Mouse (Mus musculus) embryonic facial prominence, embryonic 15.5 days (tissue): ENCODE data around the gene Hs3st6. TPM values are rescaled to one million over a fixed set of nuclear protein-coding genes. Genes with fewer than 3 reads are reported as not detected.
"Not testable (repeated sequence)": the region's sequence is repeated elsewhere in the genome, so short reads cannot be mapped to it uniquely, and the experiment has no call there.

Experiments
- ATAC-seq: fragments of 200-750 bp; cut with Nextera tagmentation; 2 replicates; pipeline ENCODE4 v1.8.0; 2017; ENCODE audit warnings: low read depth, moderate TSS enrichment; ENCODE audit not compliant: insufficient number of reproducible peaks, low FRiP score, low TSS enrichment
- H3K27ac ChIP-seq: fragments of 300-500 bp; sonication (generic); replicated peaks from 2 replicates; pipeline ENCODE4 v1.5.1; 2015; ENCODE audit warnings: mild to moderate bottlenecking, inconsistent platforms
- H3K27me3 ChIP-seq: fragments of 300-500 bp; sonication (generic); 2 replicates; pipeline ENCODE4 v1.6.1; 2015; ENCODE audit warnings: inconsistent platforms
- H3K36me3 ChIP-seq: fragments of 300-500 bp; sonication (generic); 2 replicates; pipeline ENCODE4 v1.6.1; 2015; ENCODE audit warnings: mild to moderate bottlenecking, inconsistent platforms
- H3K4me1 ChIP-seq: fragments of 300-500 bp; sonication (generic); 2 replicates; pipeline ENCODE4 v1.6.1; 2015; ENCODE audit warnings: inconsistent platforms
- H3K4me2 ChIP-seq: fragments of 300-500 bp; sonication (generic); replicated peaks from 2 replicates; pipeline ENCODE4 v1.6.1; 2015; ENCODE audit warnings: mild to moderate bottlenecking, inconsistent platforms
- H3K4me3 ChIP-seq: fragments of 300-500 bp; sonication (generic); replicated peaks from 2 replicates; pipeline ENCODE4 v1.5.1; 2015; ENCODE audit warnings: mild to moderate bottlenecking, inconsistent platforms
- H3K9ac ChIP-seq: fragments of 300-500 bp; sonication (generic); 2 replicates; pipeline ENCODE4 v1.6.1; 2015; ENCODE audit warnings: inconsistent platforms
- H3K9me3 ChIP-seq: fragments of 300-500 bp; sonication (generic); replicated peaks from 2 replicates; pipeline ENCODE4 v1.6.1; 2016; ENCODE audit warnings: inconsistent platforms
- WGBS: fragments of 180-500 bp; shearing (Covaris S2); methylation state at CpG from one replicate; pipeline ENCODE4 v1.1.7; 2015; 5-methylcytosine and 5-hydroxymethylcytosine counted together
- polyA plus RNA-seq: library from polyadenylated mRNA; unstranded; fragments of >200 nt; fragmentation: Nextera tagmentation; extraction: Ambion mirVana; gene quantifications from 2 replicates; pipeline ENCODE4 v1.2.1, GENCODE M21; 2015

Hs3st6 gene
- polyA plus RNA-seq, 1 experiment from 2014 or later: 26.4 TPM

DNA sequence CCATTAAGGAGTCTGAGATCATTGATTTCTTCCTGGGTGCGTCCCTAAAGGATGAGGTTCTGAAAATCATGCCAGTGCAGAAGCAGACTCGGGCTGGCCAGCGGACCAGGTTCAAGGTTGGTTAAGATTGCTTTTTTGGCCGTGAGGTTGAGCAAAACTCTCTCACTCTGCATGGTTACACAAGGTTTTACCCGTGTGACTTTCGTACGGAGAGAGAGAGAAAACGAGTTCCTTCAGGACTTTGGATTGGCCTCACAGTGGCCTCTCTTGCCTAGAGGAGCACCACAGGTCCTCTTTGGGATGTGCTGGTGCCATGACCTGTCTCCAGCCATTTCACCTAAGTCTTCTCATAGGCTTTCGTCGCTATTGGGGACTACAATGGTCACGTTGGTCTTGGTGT is 32.2 kb upstream of the Hs3st6 start:
- ATAC-seq, H3K27me3 ChIP-seq, H3K9me3 ChIP-seq: not testable (repeated sequence)
- peak overlapping the region; percentile 93 for H3K4me3 ChIP-seq
- H3K27ac ChIP-seq: peak overlapping the region; percentile 89; the same call in 1 of the 2 replicates
- H3K36me3 ChIP-seq: peaks cover 29% of the 10 kb centered on the region
- WGBS: 0% methylated on average over 11 of the region's 11 CpGs
- H3K9ac ChIP-seq: peak overlapping the region; percentile 78
- peak overlapping the region; percentile 68 for H3K4me2 ChIP-seq
- H3K4me1 ChIP-seq: peaks cover 32% of the 10 kb centered on the region

DNA sequence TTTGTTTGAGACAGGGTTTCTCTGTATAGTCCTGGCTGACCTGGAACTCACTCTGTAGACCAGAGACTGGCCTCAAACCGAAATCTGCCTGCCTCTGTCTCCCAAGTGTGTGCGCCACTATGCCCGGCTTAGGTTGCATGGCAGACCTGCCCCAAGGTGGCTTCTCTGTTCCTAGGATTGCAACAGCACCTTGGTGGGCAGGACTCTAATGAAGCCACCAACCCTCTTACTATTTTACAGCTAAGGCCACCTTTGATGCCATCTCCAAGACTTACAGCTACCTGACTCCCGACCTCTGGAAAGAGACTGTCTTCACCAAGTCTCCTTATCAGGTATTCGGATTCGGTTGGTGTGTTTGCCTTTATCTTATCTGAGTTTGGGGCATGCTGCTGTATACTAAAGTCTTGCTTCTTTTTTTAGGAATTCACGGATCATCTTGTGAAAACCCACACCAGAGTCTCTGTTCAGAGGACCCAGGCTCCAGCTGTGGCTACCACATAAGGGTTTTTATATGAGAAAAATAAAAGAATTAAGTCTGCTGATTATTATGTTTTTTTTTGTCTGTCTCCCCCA is 31.3 kb upstream of the Hs3st6 start:
- WGBS: 67% methylated on average over 7 of the region's 7 CpGs
- H3K9me3 ChIP-seq, ATAC-seq, H3K27me3 ChIP-seq, H3K27ac ChIP-seq: not testable (repeated sequence)
- Histone ChIP-seq H3K4me3 (peak overlapping the region; percentile 93), H3K4me2 (peak overlapping the region; percentile 68), H3K36me3 (peaks cover 24% of the 10 kb centered on the region), H3K4me1 (peaks cover 32% of the 10 kb centered on the region), H3K9ac (peak overlapping the region; percentile 22; the same call in 1 of the 2 replicates)

DNA sequence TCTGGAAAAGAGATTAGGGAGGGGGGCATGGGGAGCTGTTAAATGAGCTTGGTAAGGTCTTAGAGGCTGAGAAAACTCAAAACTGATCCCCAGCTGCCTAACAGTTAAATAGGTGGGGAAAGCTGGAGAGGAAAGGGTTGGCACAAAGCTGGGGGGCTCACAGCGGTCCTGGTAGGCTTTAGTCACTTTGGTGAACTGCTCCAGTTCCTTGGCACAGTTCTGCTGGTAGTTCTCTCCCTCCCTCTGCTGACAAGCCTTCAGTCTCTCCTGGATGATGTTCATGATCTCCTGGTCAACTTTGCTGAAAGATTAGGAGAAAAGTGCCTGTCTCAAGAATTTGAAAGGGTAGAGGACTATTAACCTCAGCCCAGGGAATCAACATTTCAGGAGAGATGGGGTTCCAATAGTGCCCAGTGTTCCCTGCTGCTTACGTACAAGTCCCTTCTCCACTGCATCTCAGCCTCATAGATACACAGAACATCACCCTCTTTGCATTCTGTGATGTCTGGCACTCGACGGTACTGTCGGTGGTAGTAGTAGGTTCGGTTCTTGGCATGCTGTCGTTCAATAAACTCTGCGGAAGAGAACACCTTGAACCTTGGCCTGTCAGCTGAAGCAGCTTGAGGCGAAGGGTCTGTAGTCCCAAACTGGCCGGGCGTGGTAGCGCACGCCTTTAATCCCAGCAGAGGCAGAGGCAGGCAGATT is 30.4 kb upstream of the Hs3st6 start:
- Histone ChIP-seq H3K36me3 (peaks cover 22% of the 10 kb centered on the region), H3K9me3 (no peaks in the 10 kb centered on the region), H3K27me3 (no peaks in the 10 kb centered on the region), H3K4me3 (peak overlapping the region; percentile 93; the same call in 1 of the 2 replicates), H3K4me1 (peaks cover 32% of the 10 kb centered on the region), H3K27ac (0 out of 2 replicates have a peak overlapping the region, but pooled peaks have one; percentile 29), H3K9ac (0 out of 2 replicates have a peak overlapping the region, but pooled peaks have one; percentile 3), H3K4me2 (peak overlapping the region; percentile 62)
- 29% methylated on average over 13 of the region's 13 CpGs for WGBS
- no peak for ATAC-seq

DNA sequence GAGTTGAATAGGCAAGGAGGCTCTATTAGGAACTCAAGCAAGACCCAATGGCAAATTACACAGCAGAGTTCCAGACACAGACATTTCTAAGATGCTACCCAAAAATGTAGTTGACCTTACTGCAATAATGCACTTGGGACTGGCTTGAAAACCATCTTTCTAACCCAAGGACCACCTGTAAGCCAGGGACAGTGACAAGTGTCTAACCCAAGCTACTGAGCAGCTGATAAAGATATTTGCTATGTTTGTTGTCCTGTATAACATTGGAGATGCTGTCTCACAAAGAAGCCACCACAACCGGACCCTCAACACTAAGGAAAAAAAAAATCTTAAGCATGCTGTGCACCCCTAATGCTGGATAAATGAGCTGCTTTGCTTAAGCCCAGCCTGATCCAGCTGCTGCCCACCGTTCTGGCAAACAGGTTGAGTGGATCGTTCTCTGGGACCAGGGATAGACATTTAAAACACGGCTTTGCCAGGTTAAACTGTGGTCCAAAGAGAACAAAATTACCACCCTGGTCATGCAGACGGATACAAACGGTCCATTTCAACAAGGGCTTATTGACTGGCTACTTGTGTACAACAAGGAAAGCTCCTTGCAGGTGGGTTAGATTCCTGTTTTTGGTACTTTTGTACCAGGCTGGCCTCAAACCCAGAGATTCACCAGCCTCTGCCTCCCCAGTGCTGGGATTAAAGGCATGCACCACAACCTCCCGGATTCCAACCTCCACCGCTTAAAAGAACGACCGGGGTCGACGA is 29.5 kb upstream of the Hs3st6 start:
- H3K4me3 ChIP-seq: peak overlapping the region; percentile 93
- H3K36me3 ChIP-seq: peaks cover 15% of the 10 kb centered on the region
- no peaks in the 10 kb centered on the region for H3K9me3 ChIP-seq
- peak overlapping the region; percentile 92 for H3K9ac ChIP-seq
- H3K4me2 ChIP-seq: peak overlapping the region; percentile 62
- peak overlapping the region; percentile 86 for H3K27ac ChIP-seq
- peaks cover 32% of the 10 kb centered on the region for H3K4me1 ChIP-seq
- no peaks in the 10 kb centered on the region for H3K27me3 ChIP-seq
- ATAC-seq: no peak
- WGBS: 1% methylated on average over 12 of the region's 12 CpGs

DNA sequence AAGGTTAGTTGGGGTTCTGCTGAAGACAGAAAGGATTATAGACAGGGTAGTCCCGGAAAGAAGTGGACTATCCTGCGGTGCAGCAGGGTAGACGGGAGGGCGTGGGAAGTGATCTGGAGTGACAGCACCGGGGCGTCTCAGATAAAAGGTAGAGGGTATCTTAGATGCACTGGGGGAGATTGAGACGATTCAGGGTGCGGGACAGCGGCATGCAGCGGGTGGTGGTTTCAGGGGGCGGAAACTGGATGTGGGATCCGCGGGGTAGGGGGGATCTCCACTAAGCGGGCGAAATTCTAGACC is 29.0 kb upstream of the Hs3st6 start:
- no peaks in the 10 kb centered on the region for H3K27me3 ChIP-seq
- peak overlapping the region; percentile 62 for H3K4me2 ChIP-seq
- 0 out of 2 replicates have a peak, but pooled peaks have one; percentile 1 for ATAC-seq
- H3K9me3 ChIP-seq: no peaks in the 10 kb centered on the region
- H3K9ac ChIP-seq: peak overlapping the region; percentile 92
- peak overlapping the region; percentile 93 for H3K4me3 ChIP-seq
- H3K27ac ChIP-seq: peak overlapping the region; percentile 86
- under 1% methylated on average over 15 of the region's 15 CpGs for WGBS
- H3K4me1 ChIP-seq: peaks cover 28% of the 10 kb centered on the region
- H3K36me3 ChIP-seq: peaks cover 15% of the 10 kb centered on the region

DNA sequence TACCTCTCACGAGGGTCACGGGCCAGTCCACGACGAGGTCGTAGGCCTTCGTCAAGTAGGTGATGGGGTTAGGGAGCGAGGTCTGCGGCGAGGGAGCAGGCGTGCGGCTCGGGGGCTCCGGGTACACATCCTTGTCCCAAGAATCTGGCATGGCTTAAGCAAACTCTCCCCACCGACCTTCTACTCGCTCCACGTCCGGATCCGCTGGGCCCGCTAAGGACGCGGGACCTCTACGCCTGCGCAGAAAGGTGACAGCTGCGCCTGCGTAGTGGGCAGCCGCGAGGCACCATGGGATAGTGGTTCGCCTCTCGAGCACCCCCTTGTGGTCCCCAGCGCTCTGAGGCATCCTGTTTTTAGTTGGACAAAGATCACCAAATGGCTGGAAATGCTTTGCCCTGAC is 28.6 kb upstream of the Hs3st6 start, which contains the start of gene Ndufb10:
TSS of gene Ndufb10 (minus strand) at position 295 of the 400 bp plus-strand sequence.
- ATAC-seq: peak; percentile 69
- Histone ChIP-seq H3K9ac (peak within 1 kb of the TSS; percentile 92), H3K4me1 (peaks cover 26% of the 10 kb centered on the region), H3K4me2 (peak within 1 kb of the TSS; percentile 62), H3K36me3 (peaks cover 15% of the 10 kb centered on the region), H3K4me3 (peak within 1 kb of the TSS; percentile 93), H3K27ac (peak within 1 kb of the TSS; percentile 86), H3K9me3 (no peaks in the 10 kb centered on the region), H3K27me3 (no peaks in the 10 kb centered on the region)
- WGBS: under 1% methylated on average over 30 of the region's 30 CpGs

DNA sequence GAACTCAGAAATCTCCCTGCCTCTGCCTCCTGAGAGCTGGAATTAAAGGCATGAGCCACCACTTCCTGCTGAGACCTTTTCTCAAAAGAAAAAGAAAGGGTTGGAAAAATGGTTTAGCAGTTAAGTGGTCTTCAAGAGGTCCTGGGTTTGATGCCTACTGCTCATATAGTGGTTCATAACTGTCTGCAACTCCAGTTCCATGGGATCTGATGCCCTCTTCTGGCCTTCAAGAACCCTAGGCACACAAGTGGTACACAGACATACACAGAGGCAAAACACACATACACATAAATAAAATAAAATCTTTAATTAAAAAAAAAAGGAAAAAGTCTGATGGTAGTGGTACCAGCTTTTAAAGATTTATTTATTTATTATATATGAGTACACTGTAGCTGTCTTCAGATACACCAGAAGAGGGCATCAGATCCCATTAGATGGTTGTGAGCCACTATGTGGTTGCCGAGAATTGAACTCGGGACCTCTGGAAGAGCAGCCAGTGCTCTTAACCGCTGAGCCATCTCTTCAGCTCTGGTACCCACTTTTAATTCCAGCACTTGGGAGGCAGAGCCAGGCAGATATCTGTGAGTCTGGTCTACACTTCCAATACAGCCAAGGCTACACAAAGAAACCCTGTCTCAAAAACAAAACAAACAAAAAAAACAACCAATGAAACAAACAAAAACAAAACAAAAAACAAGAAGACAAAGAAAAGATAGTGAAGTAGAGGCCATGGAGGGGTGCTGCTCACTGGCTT is 27.0 kb upstream of the Hs3st6 start:
- Histone ChIP-seq H3K4me3 (no peak overlapping the region), H3K4me2 (no peak overlapping the region), H3K9ac (no peak overlapping the region), H3K27me3 (no peaks in the 10 kb centered on the region), H3K4me1 (peaks cover 26% of the 10 kb centered on the region), H3K36me3 (peaks cover 15% of the 10 kb centered on the region), H3K27ac (no peak overlapping the region), H3K9me3 (no peaks in the 10 kb centered on the region)
- ATAC-seq: no peak
- 63% methylated on average over 3 of the region's 3 CpGs for WGBS

DNA sequence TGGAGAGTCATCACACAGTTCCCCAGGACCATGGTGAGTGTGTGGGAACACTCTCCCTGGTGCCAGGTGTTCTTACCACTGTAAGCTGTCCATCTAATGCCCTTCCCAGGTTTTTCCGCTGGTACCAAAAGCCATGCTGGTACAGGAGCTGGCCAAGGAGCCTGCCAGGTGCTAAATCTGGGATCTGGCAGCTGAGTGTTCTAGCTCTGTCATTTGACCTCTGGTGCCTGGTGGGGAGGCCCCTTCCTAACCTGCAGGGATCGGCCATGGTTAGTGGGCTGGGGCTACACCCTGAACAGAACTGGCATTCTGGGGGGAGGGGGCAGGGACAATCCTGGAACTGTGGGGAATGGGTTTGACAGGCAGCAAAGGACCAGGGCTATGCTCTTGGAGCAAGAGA is 25.2 kb upstream of the Hs3st6 start, which contains the start of gene Rpl3l:
TSS of gene Rpl3l (plus strand) at position 203 of the 400 bp plus-strand sequence.
- Histone ChIP-seq H3K27me3 (0 out of 2 replicates have a peak, but pooled peaks cover 4% of the 10 kb centered on the region), H3K4me2 (no peak within 1 kb of the TSS), H3K4me3 (no peak within 1 kb of the TSS), H3K4me1 (peaks cover 12% of the 10 kb centered on the region; the same call in 1 of the 2 replicates), H3K36me3 (0 out of 2 replicates have a peak, but pooled peaks cover 1% of the 10 kb centered on the region), H3K27ac (no peak within 1 kb of the TSS), H3K9ac (no peak within 1 kb of the TSS), H3K9me3 (no peaks in the 10 kb centered on the region)
- 53% methylated on average over 2 of the region's 2 CpGs for WGBS
- ATAC-seq: no peak

DNA sequence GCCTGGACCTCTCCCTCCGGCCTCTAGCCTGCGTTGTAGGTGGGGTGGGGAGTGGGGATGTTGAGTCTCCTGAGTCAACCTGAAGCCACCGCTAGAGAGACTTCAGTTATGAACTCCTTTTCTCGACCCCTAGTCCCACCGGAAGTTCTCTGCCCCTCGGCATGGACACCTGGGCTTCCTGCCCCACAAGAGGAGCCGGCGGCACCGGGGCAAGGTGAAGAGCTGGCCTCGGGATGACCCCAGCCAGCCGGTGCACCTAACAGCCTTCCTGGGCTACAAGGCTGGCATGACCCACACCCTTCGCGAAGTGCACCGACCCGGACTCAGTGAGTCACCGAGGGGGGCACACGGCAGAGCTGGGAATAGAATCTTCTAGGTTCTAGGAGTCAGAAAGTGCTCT is 24.6 kb upstream of the Hs3st6 start:
- 70% methylated on average over 17 of the region's 17 CpGs for WGBS
- H3K4me2 ChIP-seq: no peak overlapping the region
- H3K27me3 ChIP-seq: 0 out of 2 replicates have a peak, but pooled peaks cover 4% of the 10 kb centered on the region
- no peaks in the 10 kb centered on the region for H3K36me3 ChIP-seq
- H3K4me1 ChIP-seq: peaks cover 7% of the 10 kb centered on the region; the same call in 1 of the 2 replicates
- H3K4me3 ChIP-seq: no peak overlapping the region
- no peak for ATAC-seq
- no peaks in the 10 kb centered on the region for H3K9me3 ChIP-seq
- no peak overlapping the region for H3K9ac ChIP-seq
- H3K27ac ChIP-seq: no peak overlapping the region

DNA sequence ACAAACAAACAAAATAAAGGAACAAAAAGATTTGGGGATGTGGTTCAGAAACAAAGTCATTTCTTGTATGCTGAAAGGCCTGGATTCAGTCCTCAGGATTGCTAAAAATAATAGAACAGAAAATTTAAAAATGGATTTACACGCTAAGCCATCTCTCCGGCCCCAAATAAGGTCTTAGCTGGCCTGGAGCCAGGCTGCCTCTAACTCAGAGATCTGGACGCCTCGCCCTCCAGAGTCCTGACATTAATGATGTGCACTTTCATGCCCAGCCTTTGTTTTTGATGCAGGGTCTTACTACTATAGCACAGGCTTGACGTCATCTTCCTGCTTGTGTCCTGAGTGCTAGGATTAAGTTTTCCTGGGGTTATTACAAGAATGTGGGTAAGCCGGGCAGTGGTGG is 23.7 kb upstream of the Hs3st6 start:
- H3K4me3 ChIP-seq: no peak overlapping the region
- no peak overlapping the region for H3K4me2 ChIP-seq
- no peak overlapping the region for H3K9ac ChIP-seq
- WGBS: 67% methylated on average over 6 of the region's 6 CpGs
- no peak overlapping the region for H3K27ac ChIP-seq
- no peak for ATAC-seq
- no peaks in the 10 kb centered on the region for H3K4me1 ChIP-seq
- 0 out of 2 replicates have a peak, but pooled peaks cover 4% of the 10 kb centered on the region for H3K27me3 ChIP-seq
- H3K36me3 ChIP-seq: no peaks in the 10 kb centered on the region
- H3K9me3 ChIP-seq: no peaks in the 10 kb centered on the region
